Mouse (Mus musculus): ENCODE results near the gene Lrg1. TPM values are rescaled to one million over a fixed set of nuclear protein-coding genes. Genes with fewer than 3 reads are reported as not detected.
"Not testable (repeated sequence)": the region's sequence is repeated elsewhere in the genome, so short reads cannot be mapped to it uniquely, and the experiment has no call there.

The Lrg1 gene
- polyA plus RNA-seq, 1 experiment from 2014 or later: not detected

- not testable (repeated sequence) for H3K4me2 ChIP-seq; ATAC-seq (ENCODE audit: low FRiP score); H3K27ac ChIP-seq; H3K4me1 ChIP-seq (replicated peaks); H3K4me3 ChIP-seq; H3K27me3 ChIP-seq; H3K9ac ChIP-seq; H3K9me3 ChIP-seq
- peaks cover 52% of the 10 kb centered on the region for H3K36me3 ChIP-seq
- WGBS: 93% methylated on average over 3 of the region's 5 CpGs
Observed at GRCm38 (mm10) chr17:56104821-56105220, 17.0 kb downstream of the Lrg1 start.

GRCm38 (mm10) chr17:56103465-56104285 lies 18.1 kb downstream of the Lrg1 start:
- ATAC-seq (ENCODE audit: low FRiP score): no peak
- peaks cover 61% of the 10 kb centered on the region for H3K36me3 ChIP-seq
- 91% methylated on average over 8 of the region's 8 CpGs for WGBS

GRCm38 (mm10) chr17:56102927-56103326 lies 18.9 kb downstream of the Lrg1 start:
- 89% methylated on average over 9 of the region's 9 CpGs for WGBS
- Histone ChIP-seq H3K4me2 (no peak overlapping the region), H3K4me1 (replicated peaks) (no peaks in the 10 kb centered on the region), H3K9me3 (no peaks in the 10 kb centered on the region), H3K27ac (no peak overlapping the region), H3K36me3 (peaks cover 67% of the 10 kb centered on the region), H3K9ac (no peak overlapping the region), H3K27me3 (no peaks in the 10 kb centered on the region), H3K4me3 (no peak overlapping the region)
- ATAC-seq (ENCODE audit: low FRiP score): no peak

More at GRCm38 (mm10) chr17:56103465-56104285, 18.1 kb downstream of the Lrg1 start:
- Histone ChIP-seq H3K4me1 (replicated peaks) (no peaks in the 10 kb centered on the region), H3K4me3 (no peak overlapping the region), H3K9ac (no peak overlapping the region), H3K27me3 (no peaks in the 10 kb centered on the region), H3K27ac (no peak overlapping the region), H3K9me3 (no peaks in the 10 kb centered on the region), H3K4me2 (no peak overlapping the region)

- Histone ChIP-seq H3K36me3 (peaks cover 70% of the 10 kb centered on the region), H3K4me2 (no peak overlapping the region), H3K27ac (no peak overlapping the region), H3K4me1 (replicated peaks) (no peaks in the 10 kb centered on the region), H3K9ac (no peak overlapping the region), H3K9me3 (no peaks in the 10 kb centered on the region), H3K4me3 (no peak overlapping the region), H3K27me3 (no peaks in the 10 kb centered on the region)
- WGBS: 93% methylated on average over 5 of the region's 5 CpGs
- ATAC-seq (ENCODE audit: low FRiP score): 0 out of 2 replicates have a peak, but pooled peaks have one; percentile 13
Observed at GRCm38 (mm10) chr17:56102158-56102557, 19.6 kb downstream of the Lrg1 start.

- Histone ChIP-seq H3K36me3 (peaks cover 83% of the 10 kb centered on the region), H3K27ac (no peak overlapping the region), H3K27me3 (no peaks in the 10 kb centered on the region), H3K4me3 (no peak overlapping the region), H3K4me1 (replicated peaks) (no peaks in the 10 kb centered on the region), H3K9ac (no peak overlapping the region), H3K9me3 (no peaks in the 10 kb centered on the region), H3K4me2 (no peak overlapping the region)
- ATAC-seq (ENCODE audit: low FRiP score): no peak
- 94% methylated on average over 3 of the region's 3 CpGs for WGBS
Observed at GRCm38 (mm10) chr17:56100811-56101210, 21.0 kb downstream of the Lrg1 start.

GRCm38 (mm10) chr17:56098711-56099572 lies 22.9 kb downstream of the Lrg1 start:
- ATAC-seq (ENCODE audit: low FRiP score): no peak
- Histone ChIP-seq H3K36me3 (peaks cover 86% of the 10 kb centered on the region), H3K9ac (no peak overlapping the region), H3K4me1 (replicated peaks) (no peaks in the 10 kb centered on the region), H3K27me3 (no peaks in the 10 kb centered on the region), H3K4me3 (no peak overlapping the region), H3K4me2 (no peak overlapping the region), H3K27ac (no peak overlapping the region), H3K9me3 (no peaks in the 10 kb centered on the region)
- WGBS: 93% methylated on average over 15 of the region's 15 CpGs

GRCm38 (mm10) chr17:56098180-56098579 lies 23.6 kb downstream of the Lrg1 start:
- Histone ChIP-seq H3K9ac (no peak overlapping the region), H3K4me2 (no peak overlapping the region), H3K36me3 (peaks cover 85% of the 10 kb centered on the region), H3K4me1 (replicated peaks) (no peaks in the 10 kb centered on the region), H3K27me3 (no peaks in the 10 kb centered on the region), H3K4me3 (no peak overlapping the region), H3K9me3 (no peaks in the 10 kb centered on the region), H3K27ac (no peak overlapping the region)
- ATAC-seq (ENCODE audit: low FRiP score): no peak
- WGBS: 91% methylated on average over 8 of the region's 8 CpGs

GRCm38 (mm10) chr17:56096883-56097282 lies 24.9 kb downstream of the Lrg1 start:
- Histone ChIP-seq H3K4me1 (replicated peaks) (no peaks in the 10 kb centered on the region), H3K4me2 (no peak overlapping the region), H3K27ac (no peak overlapping the region), H3K36me3 (peaks cover 79% of the 10 kb centered on the region), H3K27me3 (no peaks in the 10 kb centered on the region), H3K4me3 (no peak overlapping the region), H3K9me3 (no peaks in the 10 kb centered on the region), H3K9ac (no peak overlapping the region)
- WGBS: 91% methylated on average over 12 of the region's 12 CpGs
- no peak for ATAC-seq (ENCODE audit: low FRiP score)

- WGBS: 100% methylated on average over 1 of the region's 1 CpGs
- Histone ChIP-seq H3K4me2 (no peak overlapping the region), H3K4me3 (no peak overlapping the region), H3K4me1 (replicated peaks) (no peaks in the 10 kb centered on the region), H3K36me3 (peaks cover 64% of the 10 kb centered on the region), H3K9me3 (no peaks in the 10 kb centered on the region), H3K9ac (no peak overlapping the region), H3K27me3 (no peaks in the 10 kb centered on the region), H3K27ac (no peak overlapping the region)
- ATAC-seq (ENCODE audit: low FRiP score): no peak
Observed at GRCm38 (mm10) chr17:56092794-56093193, 29.0 kb downstream of the Lrg1 start.

GRCm38 (mm10) chr17:56092312-56092711 lies 29.5 kb downstream of the Lrg1 start:
- Histone ChIP-seq H3K4me3 (no peak overlapping the region), H3K27me3 (no peaks in the 10 kb centered on the region), H3K4me1 (replicated peaks) (no peaks in the 10 kb centered on the region), H3K9me3 (no peaks in the 10 kb centered on the region), H3K4me2 (no peak overlapping the region), H3K9ac (no peak overlapping the region), H3K36me3 (peaks cover 63% of the 10 kb centered on the region), H3K27ac (no peak overlapping the region)
- 100% methylated on average over 1 of the region's 1 CpGs for WGBS
- ATAC-seq (ENCODE audit: low FRiP score): no peak

GRCm38 (mm10) chr17:56080781-56081585 lies 40.8 kb downstream of the Lrg1 start:
- Histone ChIP-seq H3K9me3 (no peaks in the 10 kb centered on the region), H3K9ac (peak overlapping the region; percentile 91), H3K4me2 (peak overlapping the region; percentile 99), H3K27me3 (no peaks in the 10 kb centered on the region), H3K36me3 (peaks cover 28% of the 10 kb centered on the region), H3K27ac (peak overlapping the region; percentile 74), H3K4me3 (peak overlapping the region; percentile 91), H3K4me1 (replicated peaks) (peaks cover 31% of the 10 kb centered on the region)
- 4% methylated on average over 8 of the region's 8 CpGs for WGBS
- peak; percentile 41 for ATAC-seq (ENCODE audit: low FRiP score)

GRCm38 (mm10) chr17:56079921-56080320 lies 41.9 kb downstream of the Lrg1 start:
- H3K36me3 ChIP-seq: peaks cover 25% of the 10 kb centered on the region
- H3K9me3 ChIP-seq: no peaks in the 10 kb centered on the region
- H3K27me3 ChIP-seq: no peaks in the 10 kb centered on the region
- H3K4me1 ChIP-seq (replicated peaks): peaks cover 39% of the 10 kb centered on the region
- H3K4me2 ChIP-seq: peak overlapping the region; percentile 99
- no peak for ATAC-seq (ENCODE audit: low FRiP score)
- H3K27ac ChIP-seq: peak overlapping the region; percentile 72
- WGBS: 2% methylated on average over 11 of the region's 11 CpGs
- H3K4me3 ChIP-seq: peak overlapping the region; percentile 91
- H3K9ac ChIP-seq: peak overlapping the region; percentile 91
